Mouse (Mus musculus): ENCODE data around the gene Gcm2. TPM values are rescaled to one million over a fixed set of nuclear protein-coding genes. Genes with fewer than 3 reads are reported as not detected.

Gene Gcm2
- polyA plus RNA-seq (2012; ENCODE audit: low replicate concordance): not detected in 2 replicates

DNA sequence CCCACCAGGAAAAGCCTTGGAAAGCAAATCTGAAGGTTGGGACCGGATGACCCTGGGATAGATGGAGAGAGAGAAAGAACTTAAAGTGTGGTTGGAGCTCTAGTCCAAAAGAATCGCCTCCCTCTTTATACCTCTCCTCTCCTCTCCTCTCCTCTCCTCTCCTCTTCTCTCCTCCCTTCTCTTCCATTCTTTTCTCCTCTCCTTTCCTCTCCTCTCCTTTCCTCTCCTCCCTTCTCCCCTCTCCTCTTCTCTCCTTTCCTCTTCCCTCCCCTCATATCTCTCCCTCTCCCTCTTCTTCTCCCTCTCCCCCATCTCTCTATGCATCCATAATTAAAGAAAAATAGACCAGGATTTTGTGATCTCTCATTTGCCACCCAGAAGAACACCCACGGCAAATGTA is at the start of gene Gcm2:
Gene Gcm2 (minus strand): TSS at position 101 of the 400 bp plus-strand sequence.

DNA sequence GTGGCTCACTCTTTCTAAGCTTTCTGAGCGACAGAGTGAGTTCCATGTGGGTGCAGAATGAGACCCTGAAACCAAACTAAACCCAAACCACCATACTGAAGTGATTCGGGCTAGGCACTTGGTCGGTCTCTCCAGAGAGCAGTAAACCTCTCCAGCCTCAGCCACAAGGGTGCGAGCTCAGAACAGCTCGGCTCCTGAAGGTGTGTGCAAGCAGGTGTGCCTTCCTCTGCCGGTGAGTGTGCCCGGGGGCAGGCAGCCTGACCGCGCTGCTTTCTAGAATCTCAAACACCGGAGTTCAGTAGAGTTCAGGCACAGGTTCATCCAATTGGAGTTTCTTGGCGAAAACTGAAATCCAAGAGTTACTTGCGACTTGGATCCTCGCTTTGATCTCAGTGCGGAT is 3.1 kb upstream of the Gcm2 start, which contains the start of gene Sycp2l:
Gene Sycp2l (plus strand): TSS at position 368 of the 400 bp plus-strand sequence.

DNA sequence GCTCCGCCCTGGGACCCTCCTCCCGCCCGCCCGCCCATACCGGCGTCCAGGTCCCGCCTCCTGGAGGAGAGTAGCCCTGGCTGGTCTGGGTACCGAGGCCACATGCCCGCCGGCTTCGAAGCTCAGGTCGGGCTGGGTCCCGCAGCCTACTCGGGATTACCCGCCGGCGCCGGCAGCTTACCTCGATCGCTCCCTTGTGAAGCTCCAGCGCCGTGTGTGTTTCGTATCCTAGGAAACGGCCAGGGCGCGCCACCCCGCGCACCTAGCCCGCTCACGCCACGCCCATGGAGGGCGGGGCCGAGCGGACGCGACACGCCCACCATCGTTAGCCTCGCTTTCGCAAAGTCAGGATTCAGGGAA is 31.4 kb downstream of the Gcm2 start, which contains the start of gene Mak:
Gene Mak (minus strand): TSS at position 286 of the 360 bp plus-strand sequence.

Other genes with a start within 250 kb of the Gcm2 start
- 45.6 and 68.6 TPM in 2 replicates for gene Pak1ip1, start 110.0 kb downstream of the Gcm2 start, polyA plus RNA-seq (2012; ENCODE audit: low replicate concordance)
- gene Tmem14c, start 94.7 kb downstream of the Gcm2 start, polyA plus RNA-seq (2012; ENCODE audit: low replicate concordance): 31.1 and 589 TPM in 2 replicates
- 0.06 and 0.09 TPM in 2 replicates for gene Mak, start 31.3 kb downstream of the Gcm2 start, polyA plus RNA-seq (2012; ENCODE audit: low replicate concordance)
- gene Sycp2l, start 3.3 kb upstream of the Gcm2 start, polyA plus RNA-seq (2012; ENCODE audit: low replicate concordance): not detected in 2 replicates
- gene Elovl2, start 109.4 kb upstream of the Gcm2 start, polyA plus RNA-seq (2012; ENCODE audit: low replicate concordance): not detected in 2 replicates
- 2.1 and 3.7 TPM in 2 replicates for gene Smim13, start 138.8 kb upstream of the Gcm2 start, polyA plus RNA-seq (2012; ENCODE audit: low replicate concordance)
- not detected in 2 replicates for gene Gm17364, start 162.9 kb upstream of the Gcm2 start, polyA plus RNA-seq (2012; ENCODE audit: low replicate concordance)

Data from leukemia stem cell, adult 10-12 weeks (primary cell).